Mouse (Mus musculus): ENCODE measurements around the gene Abhd17c. TPM values are rescaled to one million over a fixed set of nuclear protein-coding genes. Genes with fewer than 3 reads are reported as not detected.
A peak's percentile ranks its signal among the peaks of the same experiment; 100 is the strongest.

The Abhd17c gene
- polyA plus RNA-seq, 1 experiment = 8.1 TPM

DNA sequence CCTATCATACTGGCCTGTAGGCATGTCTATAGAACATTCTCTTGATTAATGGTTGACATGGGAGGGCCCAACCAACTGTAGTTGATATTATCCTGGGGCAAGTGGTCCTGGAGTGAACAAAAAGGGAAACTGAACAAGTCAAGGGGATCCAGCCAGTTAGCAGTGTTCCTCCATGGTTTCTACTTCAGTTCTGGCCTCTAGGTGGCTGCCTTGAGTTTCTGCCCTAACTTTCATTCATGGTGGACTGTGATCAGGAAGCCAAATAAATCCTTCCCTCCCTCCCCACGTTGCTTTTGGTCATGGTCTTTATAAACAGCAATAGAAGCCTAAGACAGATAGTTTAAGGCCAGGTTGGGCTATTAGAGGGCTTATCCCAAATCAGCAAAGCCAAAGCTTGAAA, 61.9 kb downstream of the Abhd17c start:
- no peaks in the 10 kb centered on the region for H3K9me3 ChIP-seq
- no peaks in the 10 kb centered on the region for H3K36me3 ChIP-seq (replicated peaks; ENCODE audit: low read length)
- peaks cover 47% of the 10 kb centered on the region for H3K27me3 ChIP-seq (replicated peaks)
- H3K4me3 ChIP-seq (replicated peaks) = no peak overlapping the region
- TF ChIP-seq GATA1 (IDR thresholded peaks at IDR 0.05; ENCODE audit: borderline replicate concordance, low read length) (no peak), FLI1 (IDR thresholded peaks at IDR 0.05; ENCODE audit: low read length) (no peak)
- H3K4me1 ChIP-seq = peaks cover 33% of the 10 kb centered on the region

DNA sequence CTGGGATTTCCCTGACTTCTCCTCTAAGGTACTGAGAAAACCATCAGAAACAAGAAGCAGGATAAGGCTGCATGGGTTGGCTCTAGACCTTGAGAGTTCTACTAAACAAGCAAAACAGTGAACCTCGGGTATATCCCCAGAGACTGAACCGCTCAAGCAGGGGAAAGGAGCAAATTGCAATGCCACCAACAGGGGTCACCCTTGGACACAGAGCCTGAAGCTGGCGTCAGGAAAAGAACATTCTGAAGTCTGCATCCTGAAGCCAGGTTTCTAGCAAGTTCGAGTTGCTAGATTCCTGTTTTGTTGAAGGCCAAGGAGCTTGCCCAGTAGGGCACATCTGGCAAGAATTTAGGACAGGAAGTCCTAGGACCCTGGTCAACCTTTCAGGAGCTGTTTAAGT, 62.7 kb downstream of the Abhd17c start:
- no peaks in the 10 kb centered on the region for H3K36me3 ChIP-seq (replicated peaks; ENCODE audit: low read length)
- peaks cover 33% of the 10 kb centered on the region for H3K4me1 ChIP-seq
- peaks cover 48% of the 10 kb centered on the region for H3K27me3 ChIP-seq (replicated peaks)
- H3K9me3 ChIP-seq = no peaks in the 10 kb centered on the region
- H3K4me3 ChIP-seq (replicated peaks) = no peak overlapping the region
- TF ChIP-seq FLI1 (IDR thresholded peaks at IDR 0.05; ENCODE audit: low read length) (no peak), GATA1 (IDR thresholded peaks at IDR 0.05; ENCODE audit: borderline replicate concordance, low read length) (no peak)

DNA sequence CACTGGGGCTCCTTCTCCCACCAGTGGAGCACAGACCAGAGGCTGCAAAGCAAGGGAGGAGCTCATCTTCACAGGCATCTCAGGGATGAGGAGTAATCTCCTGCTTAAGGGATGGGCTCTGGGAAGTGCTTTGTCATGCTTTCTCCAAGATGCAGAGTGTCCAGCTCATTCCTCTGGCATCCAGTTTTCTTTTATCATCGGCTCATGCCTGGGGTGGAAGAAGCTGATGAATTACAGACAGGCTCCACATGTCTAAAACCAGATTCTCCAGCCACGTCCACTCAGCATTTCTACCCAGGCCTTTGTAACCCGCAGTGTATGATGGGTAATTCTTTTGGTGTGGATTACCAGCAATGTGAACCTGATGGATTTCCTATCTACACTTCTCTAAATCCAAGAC, 63.5 kb downstream of the Abhd17c start:
- Histone ChIP-seq H3K36me3 (replicated peaks; ENCODE audit: low read length) (no peaks in the 10 kb centered on the region), H3K27me3 (replicated peaks) (peaks cover 48% of the 10 kb centered on the region), H3K4me1 (peaks cover 33% of the 10 kb centered on the region), H3K4me3 (replicated peaks) (no peak overlapping the region), H3K9me3 (no peaks in the 10 kb centered on the region)
- no peak for TF ChIP-seq FLI1 (IDR thresholded peaks at IDR 0.05; ENCODE audit: low read length)
- TF ChIP-seq GATA1 (IDR thresholded peaks at IDR 0.05; ENCODE audit: borderline replicate concordance, low read length) = no peak

DNA sequence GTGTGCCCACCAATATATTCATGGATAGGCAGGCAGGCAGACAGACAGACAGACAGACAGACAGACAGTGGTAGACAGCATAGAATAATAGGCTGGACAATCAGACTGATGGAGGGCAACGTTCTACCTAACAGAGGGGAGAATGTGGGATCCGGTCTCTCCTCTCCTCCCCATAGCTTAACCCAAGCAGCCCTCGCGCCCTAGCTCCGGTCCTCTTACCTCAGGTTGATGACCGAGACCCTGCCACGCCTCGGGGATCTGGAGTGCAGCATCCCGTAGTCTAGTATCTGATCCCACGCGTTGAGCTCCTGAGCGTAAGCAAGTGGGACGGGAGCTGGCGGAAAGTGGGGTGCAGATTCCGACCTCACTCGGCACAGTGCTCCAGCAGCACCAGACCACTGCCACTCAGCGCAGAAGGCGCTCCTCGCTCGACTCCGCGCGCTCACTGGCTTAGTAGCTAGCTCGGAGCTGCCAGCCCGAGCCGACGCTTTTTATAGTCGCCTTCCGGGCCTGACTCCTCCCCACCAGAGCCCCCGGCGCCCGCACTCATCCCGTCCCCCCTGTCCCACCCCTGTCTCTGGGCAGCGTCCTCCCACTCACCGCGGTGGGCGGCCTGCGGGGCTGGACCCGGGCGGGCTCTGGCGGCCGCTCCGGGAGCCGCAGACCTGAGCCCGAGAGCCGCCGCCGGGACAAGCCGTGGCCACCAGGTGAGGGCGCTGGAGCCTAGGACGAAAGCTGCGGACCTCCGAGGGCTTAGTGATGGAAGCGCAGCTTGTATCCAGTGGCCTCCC, 65.5 kb downstream of the Abhd17c start, which contains the start of gene Cemip:
Gene Cemip (minus strand): TSS at position 464 of the 791 bp plus-strand sequence.
- H3K27me3 ChIP-seq (replicated peaks) = peaks cover 60% of the 10 kb centered on the region
- H3K36me3 ChIP-seq (replicated peaks; ENCODE audit: low read length) = no peaks in the 10 kb centered on the region
- peak within 1 kb of the TSS; percentile 87 for H3K4me3 ChIP-seq (replicated peaks)
- TF ChIP-seq GATA1 (IDR thresholded peaks at IDR 0.05; ENCODE audit: borderline replicate concordance, low read length) (no peak), FLI1 (IDR thresholded peaks at IDR 0.05; ENCODE audit: low read length) (no peak)
- peaks cover 33% of the 10 kb centered on the region for H3K4me1 ChIP-seq
- H3K9me3 ChIP-seq = no peaks in the 10 kb centered on the region

DNA sequence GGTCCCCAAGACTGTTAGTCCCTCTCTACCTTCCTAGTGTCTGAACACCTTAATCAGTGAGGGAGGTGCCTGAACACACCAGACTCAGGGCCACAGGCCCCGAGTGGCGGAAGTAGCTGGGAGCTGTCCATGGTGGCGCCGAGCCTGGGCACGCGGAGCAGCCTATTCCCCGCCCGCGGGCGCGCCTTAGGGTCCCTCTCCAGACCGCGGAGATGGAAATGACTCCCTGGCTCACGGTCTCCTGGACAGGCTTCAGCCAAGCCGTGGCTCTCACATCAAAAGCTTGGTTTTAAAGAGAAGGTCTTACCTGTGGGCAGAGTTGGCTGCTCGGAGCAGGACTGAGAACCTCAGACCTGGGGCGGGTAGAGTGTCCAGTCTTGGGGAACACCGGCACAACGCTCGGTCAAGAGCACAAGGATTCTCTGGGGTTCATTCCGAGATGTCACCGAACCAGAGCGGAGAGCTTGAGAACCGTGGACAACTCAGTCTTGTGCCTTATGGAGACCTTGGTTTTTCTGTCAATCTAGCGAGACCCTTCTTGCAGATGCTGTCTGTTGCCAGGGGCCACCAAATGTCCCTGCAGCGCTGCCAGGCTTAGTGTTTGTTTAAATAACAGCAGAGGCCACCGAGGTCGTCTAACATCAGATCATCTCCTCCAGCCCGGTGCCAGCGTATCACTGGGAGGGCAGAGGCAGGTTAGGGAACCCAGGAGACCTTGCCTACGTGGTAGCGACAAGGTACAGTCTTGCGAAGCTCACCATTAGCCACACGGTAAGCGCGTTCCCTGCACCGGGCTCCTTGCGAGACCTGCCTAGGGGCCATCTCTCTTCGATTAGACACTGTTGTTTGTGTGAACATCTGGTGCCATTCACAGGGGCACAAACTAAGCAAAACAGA, 66.4 kb downstream of the Abhd17c start:
- Histone ChIP-seq H3K9me3 (no peaks in the 10 kb centered on the region), H3K36me3 (replicated peaks; ENCODE audit: low read length) (no peaks in the 10 kb centered on the region), H3K4me3 (replicated peaks) (peak overlapping the region; percentile 9), H3K27me3 (replicated peaks) (peaks cover 58% of the 10 kb centered on the region), H3K4me1 (peaks cover 33% of the 10 kb centered on the region)
- TF ChIP-seq GATA1 (IDR thresholded peaks at IDR 0.05; ENCODE audit: borderline replicate concordance, low read length) (no peak), FLI1 (IDR thresholded peaks at IDR 0.05; ENCODE audit: low read length) (no peak)

DNA sequence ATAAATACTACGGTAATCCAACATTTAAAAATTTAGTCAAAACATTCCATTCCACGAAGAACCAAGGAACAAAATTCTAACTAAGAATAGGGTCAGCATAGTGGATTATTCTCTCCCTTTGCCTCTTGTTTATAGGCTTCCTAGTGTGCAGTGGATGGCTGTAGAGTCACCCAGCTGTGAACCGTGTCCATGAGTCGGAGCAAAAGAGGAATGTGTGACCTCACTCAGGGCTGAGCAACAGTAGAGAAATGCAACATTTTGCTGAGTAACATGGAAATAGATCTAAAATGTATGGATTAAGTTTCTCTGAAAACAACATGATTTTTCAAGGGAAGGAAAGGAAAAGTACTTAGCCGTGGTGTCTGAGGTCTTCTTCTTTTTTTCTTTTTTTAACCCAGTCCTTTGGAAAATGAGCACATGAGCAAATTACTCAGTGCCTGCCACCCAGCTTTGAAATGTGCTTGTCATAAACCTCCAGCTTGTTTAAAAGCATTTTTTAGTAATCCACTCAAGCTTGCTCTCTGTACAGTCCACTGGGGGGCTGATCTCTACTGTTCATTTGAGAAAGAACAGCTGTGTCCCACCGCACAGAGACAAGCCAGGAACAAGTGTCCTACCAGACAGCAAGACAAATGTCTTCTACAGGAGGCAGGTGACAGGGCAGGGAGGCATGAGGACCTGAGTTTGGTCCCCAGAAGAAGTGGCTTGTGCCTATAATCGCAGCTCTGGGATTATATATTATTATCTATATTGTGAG, 74.3 kb downstream of the Abhd17c start:
- H3K27me3 ChIP-seq (replicated peaks) = peaks cover 29% of the 10 kb centered on the region
- no peaks in the 10 kb centered on the region for H3K9me3 ChIP-seq
- TF ChIP-seq FLI1 (IDR thresholded peaks at IDR 0.05; ENCODE audit: low read length) = no peak
- no peak for TF ChIP-seq GATA1 (IDR thresholded peaks at IDR 0.05; ENCODE audit: borderline replicate concordance, low read length)
- no peak overlapping the region for H3K4me3 ChIP-seq (replicated peaks)
- H3K4me1 ChIP-seq = no peaks in the 10 kb centered on the region
- H3K36me3 ChIP-seq (replicated peaks; ENCODE audit: low read length) = no peaks in the 10 kb centered on the region

DNA sequence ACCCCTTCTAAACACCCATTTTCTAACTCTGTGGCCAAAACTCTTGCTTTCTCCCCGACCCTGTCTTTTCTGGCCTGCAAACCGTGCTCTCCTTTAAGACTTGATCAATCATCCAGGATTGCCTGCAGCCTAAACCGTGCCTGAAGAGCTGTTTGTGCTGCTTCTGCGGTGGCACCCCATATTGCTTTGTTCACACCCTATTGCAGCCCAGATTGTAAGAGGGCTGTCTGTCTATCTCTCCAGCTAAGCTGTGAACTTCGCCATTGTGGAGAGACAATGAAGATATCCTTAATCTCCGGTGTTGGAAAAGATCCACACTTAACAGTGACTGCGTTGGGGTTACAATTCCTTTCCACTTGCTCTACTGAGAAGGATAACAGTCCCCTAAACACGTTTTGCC, 77.4 kb downstream of the Abhd17c start:
- Histone ChIP-seq H3K27me3 (replicated peaks) (peaks cover 25% of the 10 kb centered on the region), H3K36me3 (replicated peaks; ENCODE audit: low read length) (no peaks in the 10 kb centered on the region)
- TF ChIP-seq FLI1 (IDR thresholded peaks at IDR 0.05; ENCODE audit: low read length) (no peak), GATA1 (IDR thresholded peaks at IDR 0.05; ENCODE audit: borderline replicate concordance, low read length) (no peak)

DNA sequence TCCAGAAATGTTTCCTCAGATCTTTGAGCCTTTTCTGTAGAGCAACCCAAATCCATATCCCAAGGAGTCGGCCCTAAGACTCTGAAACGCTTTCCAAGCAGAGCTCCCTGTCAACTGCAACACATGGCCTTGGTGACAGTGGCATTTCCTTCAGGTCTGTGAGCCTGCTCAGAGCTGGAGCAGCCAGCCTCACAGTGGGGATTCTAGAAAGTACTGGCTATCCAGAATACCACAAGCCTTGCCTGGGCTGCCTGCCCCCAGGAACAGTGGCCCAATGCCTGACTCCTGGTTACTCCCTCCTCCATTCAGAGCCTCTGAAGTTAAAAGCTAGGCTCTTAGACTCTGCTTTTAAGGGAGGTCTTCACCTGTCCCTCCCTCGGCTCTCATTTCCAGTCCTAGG, 77.8 kb downstream of the Abhd17c start:
- TF ChIP-seq GATA1 (IDR thresholded peaks at IDR 0.05; ENCODE audit: borderline replicate concordance, low read length) (no peak), FLI1 (IDR thresholded peaks at IDR 0.05; ENCODE audit: low read length) (no peak)
- peaks cover 3% of the 10 kb centered on the region; the same call in 1 of the 2 replicates for H3K9me3 ChIP-seq
- H3K4me1 ChIP-seq = no peaks in the 10 kb centered on the region
- no peak overlapping the region for H3K4me3 ChIP-seq (replicated peaks)
- no peaks in the 10 kb centered on the region for H3K36me3 ChIP-seq (replicated peaks; ENCODE audit: low read length)
- peaks cover 27% of the 10 kb centered on the region for H3K27me3 ChIP-seq (replicated peaks)

More for the DNA sequence above, 77.4 kb downstream of the Abhd17c start:
- Histone ChIP-seq H3K4me3 (replicated peaks) (no peak overlapping the region), H3K4me1 (no peaks in the 10 kb centered on the region), H3K9me3 (peaks cover 3% of the 10 kb centered on the region; the same call in 1 of the 2 replicates)

DNA sequence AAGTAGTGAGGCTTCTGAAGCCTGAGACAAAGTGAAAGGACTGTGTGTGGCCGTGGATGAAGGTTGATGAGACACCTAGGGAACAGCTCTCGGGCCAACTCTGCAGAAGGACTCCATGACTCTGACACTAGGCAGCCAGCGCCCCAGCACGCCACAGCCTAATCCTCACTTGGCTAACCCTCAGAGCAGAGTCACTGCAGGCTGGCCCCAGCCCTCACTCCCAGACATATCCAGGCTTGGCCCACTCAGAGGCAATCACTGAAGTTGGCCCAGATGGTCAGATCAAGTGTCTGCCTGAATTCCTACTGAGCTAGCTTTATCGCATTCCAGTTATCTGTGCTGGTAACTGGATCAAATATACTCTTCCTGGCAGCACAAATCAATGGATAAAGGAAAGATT, 82.8 kb downstream of the Abhd17c start:
- Histone ChIP-seq H3K27me3 (replicated peaks) (peaks cover 12% of the 10 kb centered on the region), H3K4me3 (replicated peaks) (no peak overlapping the region), H3K36me3 (replicated peaks; ENCODE audit: low read length) (no peaks in the 10 kb centered on the region), H3K9me3 (peaks cover 3% of the 10 kb centered on the region; the same call in 1 of the 2 replicates), H3K4me1 (peaks cover 3% of the 10 kb centered on the region; the same call in 1 of the 2 replicates)
- TF ChIP-seq GATA1 (IDR thresholded peaks at IDR 0.05; ENCODE audit: borderline replicate concordance, low read length) (no peak), FLI1 (IDR thresholded peaks at IDR 0.05; ENCODE audit: low read length) (no peak)
